Mouse (Mus musculus): ENCODE measurements around the gene Retreg3. TPM values are rescaled to one million over a fixed set of nuclear protein-coding genes. Genes with fewer than 3 reads are reported as not detected.
A peak's percentile ranks its signal among the peaks of the same experiment; 100 is the strongest.

The Retreg3 gene
- polyA plus RNA-seq, 1 experiment from 2014 or later: 18.4 TPM

DNA sequence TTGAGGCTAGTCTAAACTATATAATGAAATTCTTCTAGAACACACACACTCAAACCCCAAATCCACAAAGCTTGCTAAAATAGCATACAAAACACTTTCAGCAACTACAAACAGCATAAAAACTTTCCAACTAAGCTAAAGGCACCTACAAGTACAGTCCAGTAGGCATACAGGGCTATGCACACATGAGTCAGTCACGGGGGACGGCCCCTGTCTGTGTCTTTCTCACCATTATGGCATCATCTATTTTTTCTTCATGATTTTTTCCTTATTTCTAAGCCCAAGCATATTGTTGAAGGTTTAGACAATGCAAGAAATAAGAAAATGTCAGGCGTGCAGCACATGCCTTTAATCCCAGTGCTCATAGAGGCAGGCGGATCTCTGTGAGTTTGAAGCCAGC is 8.5 kb downstream of the Retreg3 start:
- Histone ChIP-seq H3K9ac (ENCODE audit: low read length) (no peak overlapping the region), H3K36me3 (ENCODE audit: control insufficient read depth, insufficient read depth, low read length) (0 out of 2 replicates have a peak, but pooled peaks cover 2% of the 10 kb centered on the region), H3K4me1 (replicated peaks; ENCODE audit: control insufficient read depth, insufficient read depth, low read length) (no peaks in the 10 kb centered on the region), H3K27me3 (ENCODE audit: control insufficient read depth, insufficient read depth, low read depth, low read length) (no peaks in the 10 kb centered on the region), H3K27ac (ENCODE audit: low read length) (no peak overlapping the region), H3K4me2 (ENCODE audit: low read depth, low read length) (no peak overlapping the region), H3K9me3 (ENCODE audit: control insufficient read depth, low read length) (no peaks in the 10 kb centered on the region), H3K4me3 (ENCODE audit: low read length) (no peak overlapping the region)
- 83% methylated on average over 4 of the region's 4 CpGs for WGBS
- ATAC-seq (ENCODE audit: low read depth): no peak

DNA sequence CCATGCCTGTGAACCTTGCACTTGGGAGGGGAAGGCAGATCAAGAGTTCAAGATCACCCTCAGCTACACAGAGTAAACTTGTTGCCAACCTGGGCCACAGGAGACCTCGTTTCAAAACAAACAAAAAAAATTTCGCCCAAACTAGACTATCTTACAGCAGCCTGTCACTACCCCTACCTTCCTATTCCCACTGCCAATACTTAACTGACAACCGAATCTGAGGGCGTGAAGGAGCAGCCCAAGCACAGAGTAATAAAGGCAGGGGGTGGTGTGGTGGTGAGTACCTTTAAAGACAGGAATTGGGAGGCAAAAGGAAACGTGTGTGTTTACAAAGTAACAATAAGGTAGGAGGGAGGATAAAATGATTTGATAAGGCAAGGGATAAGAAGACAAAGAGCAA is 9.0 kb downstream of the Retreg3 start:
- WGBS: 43% methylated on average over 5 of the region's 5 CpGs
- Histone ChIP-seq H3K9me3 (ENCODE audit: control insufficient read depth, low read length) (no peaks in the 10 kb centered on the region), H3K9ac (ENCODE audit: low read length) (no peak overlapping the region)

GRCm38 (mm10) chr11:101109351-101109750 is 10.3 kb downstream of the Retreg3 start:
- WGBS: 75% methylated on average over 4 of the region's 4 CpGs
- Histone ChIP-seq H3K27ac (ENCODE audit: low read length) (no peak overlapping the region), H3K27me3 (ENCODE audit: control insufficient read depth, insufficient read depth, low read depth, low read length) (no peaks in the 10 kb centered on the region), H3K9me3 (ENCODE audit: control insufficient read depth, low read length) (no peaks in the 10 kb centered on the region), H3K4me3 (ENCODE audit: low read length) (no peak overlapping the region), H3K9ac (ENCODE audit: low read length) (no peak overlapping the region), H3K4me2 (ENCODE audit: low read depth, low read length) (no peak overlapping the region), H3K4me1 (replicated peaks; ENCODE audit: control insufficient read depth, insufficient read depth, low read length) (no peaks in the 10 kb centered on the region), H3K36me3 (ENCODE audit: control insufficient read depth, insufficient read depth, low read length) (0 out of 2 replicates have a peak, but pooled peaks cover 2% of the 10 kb centered on the region)
- ATAC-seq (ENCODE audit: low read depth): no peak

More for the DNA sequence above, 9.0 kb downstream of the Retreg3 start:
- no peak overlapping the region for H3K4me2 ChIP-seq (ENCODE audit: low read depth, low read length)
- ATAC-seq (ENCODE audit: low read depth): no peak
- H3K27ac ChIP-seq (ENCODE audit: low read length): no peak overlapping the region
- no peaks in the 10 kb centered on the region for H3K27me3 ChIP-seq (ENCODE audit: control insufficient read depth, insufficient read depth, low read depth, low read length)
- no peaks in the 10 kb centered on the region for H3K4me1 ChIP-seq (replicated peaks; ENCODE audit: control insufficient read depth, insufficient read depth, low read length)
- H3K4me3 ChIP-seq (ENCODE audit: low read length): no peak overlapping the region
- no peaks in the 10 kb centered on the region for H3K36me3 ChIP-seq (ENCODE audit: control insufficient read depth, insufficient read depth, low read length)

DNA sequence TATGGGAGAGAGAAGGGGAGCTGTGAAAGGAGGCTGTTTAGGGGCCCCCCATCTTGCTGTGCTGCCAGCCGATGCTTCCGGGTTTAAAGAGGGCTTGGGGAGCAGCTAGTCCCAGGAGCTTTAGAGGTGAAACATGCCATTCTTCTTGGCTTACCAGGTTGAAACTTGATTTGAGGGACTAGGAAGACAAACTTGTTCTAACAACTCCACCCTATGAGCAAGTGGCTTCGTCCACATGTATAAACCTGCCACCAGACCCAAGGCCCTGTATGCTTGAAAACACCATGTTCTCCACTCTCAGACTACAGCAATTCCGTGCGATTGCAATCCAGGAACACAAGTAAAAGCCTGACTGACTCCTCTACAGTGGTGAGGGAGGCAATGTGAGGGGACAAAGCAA is 16.7 kb downstream of the Retreg3 start:
- H3K4me1 ChIP-seq (replicated peaks; ENCODE audit: control insufficient read depth, insufficient read depth, low read length): no peaks in the 10 kb centered on the region
- 87% methylated on average over 5 of the region's 5 CpGs for WGBS
- H3K27me3 ChIP-seq (ENCODE audit: control insufficient read depth, insufficient read depth, low read depth, low read length): no peaks in the 10 kb centered on the region
- no peak for ATAC-seq (ENCODE audit: low read depth)
- H3K27ac ChIP-seq (ENCODE audit: low read length): no peak overlapping the region
- H3K36me3 ChIP-seq (ENCODE audit: control insufficient read depth, insufficient read depth, low read length): peaks cover 30% of the 10 kb centered on the region
- H3K9me3 ChIP-seq (ENCODE audit: control insufficient read depth, low read length): no peaks in the 10 kb centered on the region
- no peak overlapping the region for H3K4me2 ChIP-seq (ENCODE audit: low read depth, low read length)
- H3K4me3 ChIP-seq (ENCODE audit: low read length): no peak overlapping the region
- H3K9ac ChIP-seq (ENCODE audit: low read length): no peak overlapping the region

- no peak overlapping the region for H3K4me2 ChIP-seq (ENCODE audit: low read depth, low read length)
- H3K4me3 ChIP-seq (ENCODE audit: low read length): no peak overlapping the region
- H3K36me3 ChIP-seq (ENCODE audit: control insufficient read depth, insufficient read depth, low read length): peaks cover 35% of the 10 kb centered on the region
- ATAC-seq (ENCODE audit: low read depth): no peak
- WGBS: 88% methylated on average over 8 of the region's 8 CpGs
- H3K9me3 ChIP-seq (ENCODE audit: control insufficient read depth, low read length): no peaks in the 10 kb centered on the region
- H3K4me1 ChIP-seq (replicated peaks; ENCODE audit: control insufficient read depth, insufficient read depth, low read length): peaks cover 11% of the 10 kb centered on the region; the same call in 1 of the 2 replicates
- no peaks in the 10 kb centered on the region for H3K27me3 ChIP-seq (ENCODE audit: control insufficient read depth, insufficient read depth, low read depth, low read length)
- no peak overlapping the region for H3K9ac ChIP-seq (ENCODE audit: low read length)
- H3K27ac ChIP-seq (ENCODE audit: low read length): no peak overlapping the region
Measured at GRCm38 (mm10) chr11:101098231-101098630, 21.5 kb downstream of the Retreg3 start.

GRCm38 (mm10) chr11:101095314-101096024 is 24.2 kb downstream of the Retreg3 start, which contains the start of gene Psmc3ip:
Gene Psmc3ip, minus strand, starts transcription at chr11:101095436.
- peaks cover 46% of the 10 kb centered on the region for H3K36me3 ChIP-seq (ENCODE audit: control insufficient read depth, insufficient read depth, low read length)
- WGBS: under 1% methylated on average over 43 of the region's 43 CpGs
- peak within 1 kb of the TSS; percentile 82 for H3K9ac ChIP-seq (ENCODE audit: low read length)
- peaks cover 11% of the 10 kb centered on the region; the same call in 1 of the 2 replicates for H3K4me1 ChIP-seq (replicated peaks; ENCODE audit: control insufficient read depth, insufficient read depth, low read length)
- no peaks in the 10 kb centered on the region for H3K27me3 ChIP-seq (ENCODE audit: control insufficient read depth, insufficient read depth, low read depth, low read length)
- peak within 1 kb of the TSS; percentile 89 for H3K4me2 ChIP-seq (ENCODE audit: low read depth, low read length)
- H3K9me3 ChIP-seq (ENCODE audit: control insufficient read depth, low read length): no peaks in the 10 kb centered on the region
- peak; percentile 98 for ATAC-seq (ENCODE audit: low read depth)
- H3K4me3 ChIP-seq (ENCODE audit: low read length): peak within 1 kb of the TSS; percentile 85
- peak within 1 kb of the TSS; percentile 95 for H3K27ac ChIP-seq (ENCODE audit: low read length)

- H3K9me3 ChIP-seq (ENCODE audit: control insufficient read depth, low read length): no peaks in the 10 kb centered on the region
- peaks cover 11% of the 10 kb centered on the region; the same call in 1 of the 2 replicates for H3K4me1 ChIP-seq (replicated peaks; ENCODE audit: control insufficient read depth, insufficient read depth, low read length)
- H3K27me3 ChIP-seq (ENCODE audit: control insufficient read depth, insufficient read depth, low read depth, low read length): no peaks in the 10 kb centered on the region
- WGBS: under 1% methylated on average over 18 of the region's 18 CpGs
- H3K9ac ChIP-seq (ENCODE audit: low read length): peak overlapping the region; percentile 82
- H3K4me2 ChIP-seq (ENCODE audit: low read depth, low read length): peak overlapping the region; percentile 89
- peaks cover 48% of the 10 kb centered on the region for H3K36me3 ChIP-seq (ENCODE audit: control insufficient read depth, insufficient read depth, low read length)
- H3K4me3 ChIP-seq (ENCODE audit: low read length): peak overlapping the region; percentile 85
- peak; percentile 29 for ATAC-seq (ENCODE audit: low read depth)
- H3K27ac ChIP-seq (ENCODE audit: low read length): peak overlapping the region; percentile 25; the same call in 1 of the 2 replicates
Measured at GRCm38 (mm10) chr11:101094930-101095313, 24.8 kb downstream of the Retreg3 start.

GRCm38 (mm10) chr11:101089931-101090330 is 29.8 kb downstream of the Retreg3 start:
- no peak overlapping the region for H3K9ac ChIP-seq (ENCODE audit: low read length)
- 89% methylated on average over 1 of the region's 1 CpGs for WGBS
- no peaks in the 10 kb centered on the region for H3K9me3 ChIP-seq (ENCODE audit: control insufficient read depth, low read length)
- no peak overlapping the region for H3K27ac ChIP-seq (ENCODE audit: low read length)
- H3K4me1 ChIP-seq (replicated peaks; ENCODE audit: control insufficient read depth, insufficient read depth, low read length): peaks cover 28% of the 10 kb centered on the region
- H3K4me3 ChIP-seq (ENCODE audit: low read length): no peak overlapping the region
- no peaks in the 10 kb centered on the region for H3K27me3 ChIP-seq (ENCODE audit: control insufficient read depth, insufficient read depth, low read depth, low read length)
- H3K4me2 ChIP-seq (ENCODE audit: low read depth, low read length): no peak overlapping the region
- no peak for ATAC-seq (ENCODE audit: low read depth)
- peaks cover 34% of the 10 kb centered on the region for H3K36me3 ChIP-seq (ENCODE audit: control insufficient read depth, insufficient read depth, low read length)

- H3K27ac ChIP-seq (ENCODE audit: low read length): peak overlapping the region; percentile 89
- 7% methylated on average over 8 of the region's 8 CpGs for WGBS
- H3K9me3 ChIP-seq (ENCODE audit: control insufficient read depth, low read length): no peaks in the 10 kb centered on the region
- peak overlapping the region; percentile 92 for H3K9ac ChIP-seq (ENCODE audit: low read length)
- peaks cover 24% of the 10 kb centered on the region for H3K4me1 ChIP-seq (replicated peaks; ENCODE audit: control insufficient read depth, insufficient read depth, low read length)
- H3K4me2 ChIP-seq (ENCODE audit: low read depth, low read length): peak overlapping the region; percentile 95
- peak overlapping the region; percentile 88 for H3K4me3 ChIP-seq (ENCODE audit: low read length)
- H3K27me3 ChIP-seq (ENCODE audit: control insufficient read depth, insufficient read depth, low read depth, low read length): no peaks in the 10 kb centered on the region
- H3K36me3 ChIP-seq (ENCODE audit: control insufficient read depth, insufficient read depth, low read length): peaks cover 28% of the 10 kb centered on the region
- ATAC-seq (ENCODE audit: low read depth): no peak; the same call in 1 of the 2 replicates
Measured at GRCm38 (mm10) chr11:101087682-101088055, 32.0 kb downstream of the Retreg3 start.
